Mouse (Mus musculus) olfactory bulb, adult 2 months (tissue): ENCODE measurements around the gene Abhd15. TPM values are rescaled to one million over a fixed set of nuclear protein-coding genes. Genes with fewer than 3 reads are reported as not detected.
"Not testable (repeated sequence)": the region's sequence is repeated elsewhere in the genome, so short reads cannot be mapped to it uniquely, and the experiment has no call there.

Experiments used
- H3K27ac ChIP-seq: fragments of 200-500 bp; 2 replicates; pipeline ENCODE4 v1.5.1; 2012; ENCODE audit warnings: low read depth, low read length; ENCODE audit not compliant: insufficient read depth
- H3K4me1 ChIP-seq: fragments of 200-500 bp; 2 replicates; pipeline ENCODE4 v1.6.1; 2012; ENCODE audit warnings: low read length; ENCODE audit not compliant: control insufficient read depth, insufficient read depth
- H3K4me3 ChIP-seq: fragments of 200-500 bp; 2 replicates; pipeline ENCODE4 v1.5.1; 2012; ENCODE audit warnings: mild to moderate bottlenecking, low read depth, low read length, moderate library complexity; ENCODE audit not compliant: insufficient read depth
- CTCF ChIP-seq: fragments of 200-500 bp; IDR thresholded peaks from 2 replicates; pipeline ENCODE4 v1.5.1; 2012; ENCODE audit warnings: low read depth, mild to moderate bottlenecking, low read length, moderate library complexity; ENCODE audit not compliant: insufficient read depth
- POLR2A ChIP-seq: fragments of 200-500 bp; IDR thresholded peaks from 2 replicates; pipeline ENCODE4 v1.6.1; 2012; ENCODE audit warnings: mild to moderate bottlenecking, low read depth, low read length, moderate library complexity; ENCODE audit not compliant: insufficient read depth
- WGBS: fragments of 180-500 bp; shearing (Covaris S2); methylation state at CpG from one replicate; pipeline ENCODE4 v1.1.7; 2018; 5-methylcytosine and 5-hydroxymethylcytosine counted together
- polyA plus RNA-seq: library from polyadenylated mRNA; stranded (reverse); fragments of >200 nt; gene quantifications from 2 replicates; pipeline ENCODE4 v1.2.4, GENCODE M21; 2012; ENCODE audit warnings: low replicate concordance; ENCODE audit not compliant: missing spikeins, insufficient read depth, insufficient read length

The Abhd15 gene
- polyA plus RNA-seq, 1 experiment, result not detected

- Histone ChIP-seq H3K4me3 (peak overlapping the region; percentile 45; the same call in 1 of the 2 replicates), H3K27ac (no peak overlapping the region), H3K4me1 (peaks cover 29% of the 10 kb centered on the region)
- 29% methylated on average over 19 of the region's 19 CpGs for WGBS
- no peak for TF ChIP-seq CTCF
- TF ChIP-seq POLR2A, result no peak
These were observed 565 bp upstream of the Abhd15 start for GRCm38 (mm10) chr11:77514281-77514831.

GRCm38 (mm10) chr11:77515637-77516552, 974 bp downstream of the Abhd15 start, which contains the start of gene Trp53i13:
Gene Trp53i13, minus strand, starts transcription at chr11:77515980.
- H3K27ac ChIP-seq, result no peak within 1 kb of the TSS
- WGBS, result 26% methylated on average over 39 of the region's 39 CpGs

GRCm38 (mm10) chr11:77516553-77517425, 1.9 kb downstream of the Abhd15 start:
- H3K27ac ChIP-seq, result no peak overlapping the region
- peaks cover 29% of the 10 kb centered on the region for H3K4me1 ChIP-seq
- TF ChIP-seq CTCF (no peak), POLR2A (no peak)
- H3K4me3 ChIP-seq, result no peak overlapping the region
- 82% methylated on average over 5 of the region's 5 CpGs for WGBS

More at GRCm38 (mm10) chr11:77515637-77516552, 974 bp downstream of the Abhd15 start, which contains the start of gene Trp53i13:
- Histone ChIP-seq H3K4me1 (peaks cover 29% of the 10 kb centered on the region), H3K4me3 (peak within 1 kb of the TSS; percentile 45)
- TF ChIP-seq POLR2A, result no peak
- TF ChIP-seq CTCF, result no peak

GRCm38 (mm10) chr11:77518051-77518798, 3.3 kb downstream of the Abhd15 start:
- Histone ChIP-seq H3K27ac (no peak overlapping the region), H3K4me1 (peaks cover 22% of the 10 kb centered on the region), H3K4me3 (no peak overlapping the region)
- TF ChIP-seq CTCF, result no peak
- WGBS, result 89% methylated on average over 27 of the region's 27 CpGs

- H3K27ac ChIP-seq, result peak within 1 kb of the TSS; percentile 18; the same call in 1 of the 2 replicates
- peaks cover 16% of the 10 kb centered on the region for H3K4me1 ChIP-seq
- WGBS, result 81% methylated on average over 5 of the region's 5 CpGs
- TF ChIP-seq POLR2A, result no peak
- TF ChIP-seq CTCF, result no peak
- no peak within 1 kb of the TSS for H3K4me3 ChIP-seq
These were observed 4.1 kb downstream of the Abhd15 start, which contains the start of gene Gm10392 for GRCm38 (mm10) chr11:77519043-77519442. Gene Gm10392, minus strand, starts transcription at chr11:77519198.

GRCm38 (mm10) chr11:77520601-77521529, 5.9 kb downstream of the Abhd15 start:
- H3K4me3 ChIP-seq, result no peak overlapping the region
- no peak overlapping the region for H3K27ac ChIP-seq
- 46% methylated on average over 5 of the region's 5 CpGs for WGBS
- H3K4me1 ChIP-seq, result no peaks in the 10 kb centered on the region
- TF ChIP-seq CTCF (no peak), POLR2A (no peak)

GRCm38 (mm10) chr11:77525804-77526486, 11.0 kb downstream of the Abhd15 start:
- H3K4me1 ChIP-seq, result no peaks in the 10 kb centered on the region
- TF ChIP-seq CTCF (no peak), POLR2A (no peak)
- no peak overlapping the region for H3K4me3 ChIP-seq
- 79% methylated on average over 3 of the region's 3 CpGs for WGBS
- H3K27ac ChIP-seq, result no peak overlapping the region

- H3K4me3 ChIP-seq, H3K4me1 ChIP-seq, H3K27ac ChIP-seq: not testable (repeated sequence)
- 94% methylated on average over 3 of the region's 3 CpGs for WGBS
These were observed 13.5 kb downstream of the Abhd15 start for GRCm38 (mm10) chr11:77528420-77528819.
